Mouse (Mus musculus): ENCODE data around the gene Ints1.

GRCm38 (mm10) chr5:139756586-139756985, 18.9 kb downstream of the Ints1 start:
- TF ChIP-seq POLR2A (IDR thresholded peaks at IDR 0.05; ENCODE audit: low read depth, low read length) (no peak), CTCF (conservative IDR thresholded peaks at IDR 0.05; ENCODE audit: insufficient read depth, insufficient read length, low read depth, low read length) (no peak)
